Mouse (Mus musculus) heart, embryonic 14.5 days (tissue): ENCODE results near the gene Sel1l3. TPM values are rescaled to one million over a fixed set of nuclear protein-coding genes. Genes with fewer than 3 reads are reported as not detected.

ENCODE experiments used
- ATAC-seq: fragments of 200-750 bp; cut with Nextera tagmentation; 2 replicates; pipeline ENCODE4 v1.8.0; 2017; ENCODE audit warnings: low read depth, moderate TSS enrichment; ENCODE audit not compliant: insufficient number of reproducible peaks, insufficient read depth, low FRiP score
- H3K27ac ChIP-seq, 2 experiments: fragments of 200-500 bp in 1 of 2; fragments of 300-500 bp in 1 of 2; sonication (generic) in 1 of 2; replicated peaks in 1 of 2; 2 replicates each; pipeline ENCODE4 v1.5.1; 2012 to 2014; ENCODE audit warnings: low read depth in 2 of 2, low read length in 2 of 2, control low read depth in 1 of 2, mild to moderate bottlenecking in 1 of 2, mixed read lengths in 1 of 2; ENCODE audit not compliant: control insufficient read depth in 1 of 2, insufficient read depth in 1 of 2
- H3K27me3 ChIP-seq: fragments of 300-500 bp; sonication (generic); 2 replicates; pipeline ENCODE4 v1.6.1; 2014; ENCODE audit warnings: mild to moderate bottlenecking, low read length, control low read depth; ENCODE audit not compliant: control insufficient read depth, insufficient read depth
- H3K36me3 ChIP-seq: fragments of 300-500 bp; sonication (generic); 2 replicates; pipeline ENCODE4 v1.6.1; 2014; ENCODE audit warnings: mild to moderate bottlenecking, control low read depth, low read length, mixed read lengths; ENCODE audit not compliant: control insufficient read depth, insufficient read depth
- H3K4me1 ChIP-seq, 2 experiments: fragments of 200-500 bp in 1 of 2; fragments of 300-500 bp in 1 of 2; sonication (generic) in 1 of 2; 2 replicates each; pipeline ENCODE4 v1.6.1; 2012 to 2014; ENCODE audit warnings: low read length in 2 of 2, control low read depth in 1 of 2, mixed read lengths in 1 of 2; ENCODE audit not compliant: control insufficient read depth in 2 of 2, insufficient read depth in 2 of 2
- H3K4me2 ChIP-seq: fragments of 300-500 bp; sonication (generic); 2 replicates; pipeline ENCODE4 v1.6.1; 2014; ENCODE audit warnings: mild to moderate bottlenecking, low read length
- H3K4me3 ChIP-seq, 2 experiments: fragments of 200-500 bp in 1 of 2; fragments of 300-500 bp in 1 of 2; sonication (generic) in 1 of 2; 2 replicates each; pipeline ENCODE4 v1.5.1; 2012 to 2014; ENCODE audit warnings: low read length in 2 of 2, mild to moderate bottlenecking in 2 of 2, control low read depth in 1 of 2, low read depth in 1 of 2, moderate library complexity in 1 of 2; ENCODE audit not compliant: control insufficient read depth in 1 of 2, insufficient read depth in 1 of 2
- H3K9ac ChIP-seq: fragments of 300-500 bp; sonication (generic); 2 replicates; pipeline ENCODE4 v1.6.1; 2014; ENCODE audit warnings: mild to moderate bottlenecking, low read length
- H3K9me3 ChIP-seq: fragments of 300-500 bp; sonication (generic); 2 replicates; pipeline ENCODE4 v1.6.1; 2016; ENCODE audit warnings: low read length, control low read depth; ENCODE audit not compliant: control insufficient read depth
- WGBS: fragments of 180-500 bp; shearing (Covaris S2); extraction: QIAGEN DNeasy Blood & Tissue Kit; methylation state at CpG from one replicate; pipeline ENCODE4 v1.1.7; 2014; 5-methylcytosine and 5-hydroxymethylcytosine counted together
- polyA plus RNA-seq: library from polyadenylated mRNA; unstranded; fragments of >200 nt; fragmentation: Nextera tagmentation; extraction: Ambion mirVana; gene quantifications from 2 replicates; pipeline ENCODE4 v1.2.1, GENCODE M21; 2014

Gene Sel1l3
- polyA plus RNA-seq, 1 experiment from 2014 or later = 1.7 TPM

DNA sequence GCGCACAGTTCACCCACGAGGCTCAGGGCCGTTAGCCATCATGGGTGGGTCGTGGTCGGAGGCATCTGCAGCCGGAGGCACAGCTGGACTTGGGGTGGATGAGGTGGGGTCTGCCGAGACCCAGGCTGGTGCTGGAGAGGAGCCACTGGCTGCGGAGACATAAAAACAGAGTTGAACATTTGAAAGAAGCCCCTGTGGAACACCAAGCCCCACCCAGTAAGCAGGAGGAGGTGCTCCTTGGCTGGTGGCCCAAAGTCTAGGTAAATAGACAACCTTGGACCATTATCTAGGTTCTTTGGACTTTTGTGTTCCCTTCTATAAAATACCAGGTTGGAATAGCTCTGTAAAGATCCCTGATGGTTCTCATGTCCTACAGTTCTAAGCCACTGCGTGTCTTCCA is 105.7 kb downstream of the Sel1l3 start:
- Histone ChIP-seq H3K4me3 (no peak overlapping the region), H3K27me3 (no peaks in the 10 kb centered on the region), H3K36me3 (no peaks in the 10 kb centered on the region), H3K27ac (no peak overlapping the region), H3K9me3 (no peaks in the 10 kb centered on the region), H3K9ac (no peak overlapping the region), H3K4me1 (0 out of 4 replicates have a peak, but pooled peaks cover 0 to 2% of the 10 kb centered on the region in 2 experiments), H3K4me2 (no peak overlapping the region)
- 76% methylated on average over 9 of the region's 9 CpGs for WGBS
- ATAC-seq = no peak

DNA sequence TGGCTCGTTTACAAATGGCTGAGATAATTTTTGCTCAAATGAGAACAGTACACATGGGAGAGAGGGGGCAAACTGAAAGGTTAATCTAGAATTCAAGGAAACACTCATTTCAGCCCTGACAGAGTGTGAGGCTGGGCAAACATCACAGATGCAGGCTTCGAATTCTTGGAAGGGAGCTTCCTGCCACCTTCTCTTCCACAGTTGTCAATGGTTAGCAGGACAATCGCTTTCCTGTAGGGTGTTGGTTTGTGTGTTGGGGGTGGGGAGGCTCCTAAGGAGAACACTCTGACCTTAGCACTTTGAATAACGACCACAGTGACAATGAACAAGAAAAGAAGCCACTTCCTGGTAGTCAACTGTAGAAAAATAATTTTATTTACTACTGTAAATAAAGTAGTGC is 107.0 kb downstream of the Sel1l3 start:
- no peak for ATAC-seq
- Histone ChIP-seq H3K36me3 (no peaks in the 10 kb centered on the region), H3K9ac (no peak overlapping the region), H3K27me3 (no peaks in the 10 kb centered on the region), H3K27ac (no peak overlapping the region), H3K4me3 (no peak overlapping the region), H3K4me2 (no peak overlapping the region), H3K9me3 (no peaks in the 10 kb centered on the region), H3K4me1 (0 out of 4 replicates have a peak, but pooled peaks cover 0 to 2% of the 10 kb centered on the region in 2 experiments)
- 33% methylated on average over 4 of the region's 4 CpGs for WGBS

DNA sequence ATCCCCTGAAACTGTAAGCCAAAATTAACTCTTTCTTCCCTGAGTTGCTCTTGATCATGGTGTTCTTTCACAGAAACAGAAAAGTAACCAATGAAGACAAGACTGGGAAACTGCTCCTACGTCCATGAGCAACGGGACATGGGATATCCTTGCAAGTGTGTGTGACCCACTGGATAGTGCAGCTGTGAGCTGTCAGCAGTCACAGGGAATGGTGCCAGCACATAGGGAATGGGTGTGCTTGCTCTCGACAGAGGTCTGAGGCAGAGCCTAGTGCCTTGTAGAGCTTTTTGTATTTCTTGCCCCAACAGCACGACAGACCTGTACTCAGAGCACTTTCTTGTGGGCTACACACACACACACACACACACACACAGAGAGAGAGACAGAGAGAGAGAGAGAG is 107.6 kb downstream of the Sel1l3 start:
- H3K9ac ChIP-seq = no peak overlapping the region
- WGBS = 51% methylated on average over 4 of the region's 4 CpGs

DNA sequence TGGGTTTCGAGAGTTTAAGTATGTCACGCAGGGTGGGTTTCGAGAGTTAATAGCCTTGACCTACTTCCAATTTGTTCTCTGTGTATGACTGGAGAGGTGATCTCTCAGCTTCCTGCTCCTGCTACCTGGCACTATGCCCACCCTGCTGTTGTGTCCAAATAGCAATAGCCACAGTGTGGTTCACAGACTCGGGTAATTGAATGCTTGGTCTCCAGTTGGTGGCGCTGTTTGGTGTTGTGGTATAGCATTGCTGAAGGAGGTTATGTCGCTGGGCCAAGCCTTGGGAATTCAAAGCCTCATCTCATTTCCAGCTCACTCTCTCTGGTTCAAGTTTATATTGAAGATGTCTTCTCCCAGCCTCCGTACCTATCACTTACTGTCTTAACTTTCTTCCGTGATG is 108.0 kb downstream of the Sel1l3 start:
- no peaks in the 10 kb centered on the region for H3K9me3 ChIP-seq
- H3K4me3 ChIP-seq = no peak overlapping the region
- no peak overlapping the region for H3K4me2 ChIP-seq
- H3K9ac ChIP-seq = no peak overlapping the region
- H3K27ac ChIP-seq = no peak overlapping the region
- 72% methylated on average over 8 of the region's 8 CpGs for WGBS
- no peak for ATAC-seq
- no peaks in the 10 kb centered on the region for H3K27me3 ChIP-seq
- no peaks in the 10 kb centered on the region for H3K4me1 ChIP-seq
- no peaks in the 10 kb centered on the region for H3K36me3 ChIP-seq

More for the DNA sequence above, 107.6 kb downstream of the Sel1l3 start:
- Histone ChIP-seq H3K4me3 (no peak overlapping the region), H3K36me3 (no peaks in the 10 kb centered on the region), H3K27me3 (no peaks in the 10 kb centered on the region), H3K4me1 (no peaks in the 10 kb centered on the region), H3K4me2 (no peak overlapping the region), H3K27ac (no peak overlapping the region), H3K9me3 (no peaks in the 10 kb centered on the region)
- no peak for ATAC-seq

DNA sequence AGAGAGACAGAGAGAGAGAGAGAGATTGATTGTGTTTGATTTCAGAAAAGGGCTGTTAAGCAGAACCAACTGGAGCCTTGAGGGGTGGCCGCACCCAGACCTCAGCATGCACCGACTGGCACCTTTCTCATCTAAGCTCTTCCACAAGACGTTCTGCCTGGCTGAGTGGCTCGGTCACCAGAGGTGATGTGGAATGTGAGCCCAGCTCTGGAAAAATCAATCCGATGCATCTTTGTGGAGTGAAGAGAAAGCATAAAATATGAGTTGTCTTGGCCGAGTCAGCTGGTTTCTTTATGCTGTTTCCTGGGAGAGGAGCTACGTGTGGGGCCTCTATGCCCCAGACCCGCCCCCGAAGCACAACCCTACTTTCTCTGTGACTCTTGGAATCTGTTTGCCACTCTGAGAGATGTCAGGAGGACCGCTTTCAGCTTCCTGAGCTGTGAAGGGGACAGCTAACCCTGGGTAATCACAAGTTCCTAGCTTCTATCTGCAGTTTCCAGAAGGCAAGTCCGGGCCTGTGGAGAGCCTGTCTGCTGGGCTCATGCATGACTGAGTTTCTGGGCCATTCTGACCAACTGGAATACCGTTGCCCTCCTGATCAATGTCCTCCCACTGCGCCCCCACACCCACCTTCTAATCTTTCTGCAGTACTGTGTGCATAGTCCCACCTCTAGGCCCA is 109.4 kb downstream of the Sel1l3 start:
- Histone ChIP-seq H3K9ac (no peak overlapping the region), H3K27me3 (no peaks in the 10 kb centered on the region), H3K4me3 (no peak overlapping the region), H3K4me2 (no peak overlapping the region), H3K27ac (no peak overlapping the region), H3K9me3 (no peaks in the 10 kb centered on the region), H3K4me1 (no peaks in the 10 kb centered on the region), H3K36me3 (no peaks in the 10 kb centered on the region)
- WGBS = 70% methylated on average over 13 of the region's 13 CpGs
- no peak for ATAC-seq

DNA sequence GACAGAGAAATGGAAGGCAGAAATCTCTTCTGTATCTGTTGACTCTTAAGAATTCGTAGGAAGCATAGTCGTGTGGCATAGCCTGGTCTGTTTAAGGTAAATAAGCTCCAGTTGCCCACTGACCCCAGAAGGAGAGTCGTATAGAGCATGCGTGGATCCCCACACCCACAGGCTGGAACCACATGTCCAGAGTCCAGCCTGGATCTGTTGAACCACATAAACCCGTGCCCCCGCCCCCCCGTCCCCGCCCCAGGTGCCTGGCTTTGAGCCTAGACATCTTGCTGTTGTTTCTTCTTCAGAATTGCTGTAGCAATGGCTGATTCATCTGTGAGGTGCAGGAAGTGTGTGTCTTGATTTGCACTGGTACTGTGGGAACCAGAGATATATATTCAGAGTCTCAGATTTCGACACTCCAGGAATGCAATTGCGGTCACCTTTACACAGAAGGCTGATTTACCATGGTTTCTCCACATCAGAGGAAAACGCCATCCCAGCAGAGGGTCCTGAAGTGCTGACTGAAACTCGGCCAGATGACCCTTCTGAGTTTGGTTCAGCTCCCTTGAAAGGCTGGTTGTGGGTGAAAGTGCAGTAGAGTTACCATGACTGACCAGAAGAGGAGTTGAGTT is 111.8 kb downstream of the Sel1l3 start:
- H3K27ac ChIP-seq = no peak overlapping the region
- no peak for ATAC-seq
- H3K9ac ChIP-seq = no peak overlapping the region
- no peaks in the 10 kb centered on the region for H3K9me3 ChIP-seq
- H3K27me3 ChIP-seq = no peaks in the 10 kb centered on the region
- no peak overlapping the region for H3K4me2 ChIP-seq
- no peak overlapping the region for H3K4me3 ChIP-seq
- WGBS = 81% methylated on average over 12 of the region's 12 CpGs
- H3K36me3 ChIP-seq = no peaks in the 10 kb centered on the region
- no peaks in the 10 kb centered on the region for H3K4me1 ChIP-seq

DNA sequence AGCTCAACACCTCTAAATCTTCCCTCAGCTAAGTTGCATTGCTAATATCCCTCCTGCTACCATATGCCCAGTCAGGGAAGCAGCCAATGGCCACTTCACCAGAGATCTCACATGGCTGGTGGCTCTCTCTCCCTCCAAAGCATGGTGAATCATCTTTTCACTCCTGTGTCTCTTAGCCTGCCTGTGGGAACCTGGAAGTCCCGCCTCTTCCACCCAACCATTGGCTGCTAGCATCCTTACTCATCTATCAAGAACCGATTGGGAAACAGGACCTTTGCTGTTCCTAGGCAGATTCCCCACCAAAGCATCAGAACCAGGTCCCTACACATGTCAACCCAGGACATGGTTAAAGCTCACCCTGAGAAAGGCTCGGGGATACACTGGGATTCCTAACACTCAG is 122.4 kb downstream of the Sel1l3 start:
- 63% methylated on average over 3 of the region's 3 CpGs for WGBS
- no peak for ATAC-seq
- H3K27ac ChIP-seq = no peak overlapping the region
- H3K9me3 ChIP-seq = no peaks in the 10 kb centered on the region
- H3K4me3 ChIP-seq = no peak overlapping the region
- no peak overlapping the region for H3K9ac ChIP-seq
- no peak overlapping the region for H3K4me2 ChIP-seq
- H3K36me3 ChIP-seq = no peaks in the 10 kb centered on the region
- no peaks in the 10 kb centered on the region for H3K27me3 ChIP-seq
- no peaks in the 10 kb centered on the region for H3K4me1 ChIP-seq

DNA sequence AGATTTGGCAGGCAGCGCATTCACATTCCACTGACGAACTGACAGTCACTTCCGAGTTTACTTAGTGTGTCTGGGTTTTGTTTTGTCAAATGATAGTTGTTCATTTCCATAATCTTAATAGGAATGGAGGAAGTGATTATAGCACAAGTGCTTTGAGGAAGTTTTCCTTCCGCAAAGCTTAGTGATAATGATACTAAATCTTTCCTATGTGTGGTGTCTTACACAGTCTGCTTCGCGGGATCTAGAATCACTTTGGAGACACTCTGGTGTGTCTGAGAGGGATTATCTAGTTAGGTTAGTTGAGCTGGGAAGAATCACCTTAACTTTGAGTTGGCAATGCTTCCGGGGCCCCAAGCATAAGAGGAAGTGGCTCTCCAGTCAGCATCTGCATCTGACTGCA is 126.3 kb downstream of the Sel1l3 start:
- H3K9me3 ChIP-seq = no peaks in the 10 kb centered on the region
- H3K27ac ChIP-seq = no peak overlapping the region
- H3K36me3 ChIP-seq = no peaks in the 10 kb centered on the region
- no peak overlapping the region for H3K4me3 ChIP-seq
- WGBS = 72% methylated on average over 7 of the region's 7 CpGs
- H3K9ac ChIP-seq = no peak overlapping the region
- H3K4me2 ChIP-seq = no peak overlapping the region
- H3K27me3 ChIP-seq = no peaks in the 10 kb centered on the region
- no peaks in the 10 kb centered on the region for H3K4me1 ChIP-seq
- no peak for ATAC-seq
